Mouse (Mus musculus) E14TG2a.4 (cell line): ENCODE measurements around the gene Clcn2.

ENCODE experiments used
- CTCF ChIP-seq: conservative IDR thresholded peaks from 2 replicates; pipeline ENCODE4 v1.5.1; 2014; ENCODE audit warnings: low read length
- POU5F1 ChIP-seq: IDR thresholded peaks from 2 replicates; pipeline ENCODE4 v1.6.1; 2014; ENCODE audit warnings: low read length, borderline replicate concordance

DNA sequence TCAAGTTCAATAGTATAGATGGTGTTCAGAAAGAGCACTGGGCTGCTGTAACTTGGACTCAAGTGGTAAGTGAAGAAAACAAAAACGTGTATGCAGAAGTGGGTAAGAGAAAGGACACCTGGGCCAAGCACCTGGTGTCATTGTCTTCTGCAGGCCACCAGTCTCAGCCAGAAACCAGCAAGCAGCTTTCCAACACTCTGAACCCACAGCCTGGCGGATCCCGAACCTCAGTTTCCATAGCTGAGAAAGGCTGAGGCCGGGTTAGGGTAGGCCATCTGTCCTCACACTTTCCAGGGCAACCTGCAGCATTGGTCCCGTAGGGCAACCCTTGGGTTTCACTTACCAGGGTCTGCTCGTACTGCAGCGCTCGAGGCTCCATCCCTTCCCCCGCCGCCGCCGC lies 2.0 kb downstream of the Clcn2 start:
- TF ChIP-seq CTCF (no peak), POU5F1 (no peak)
